Mouse (Mus musculus): ENCODE results near the gene Cdkn2aipnl.

Gene Cdkn2aipnl

GRCm38 (mm10) chr11:51967443-51968401, at the start of gene Cdkn2aipnl:
Gene Cdkn2aipnl, plus strand, starts transcription at chr11:51967661.
- peak; percentile 82 to 91 for DNase-seq (ENCODE audit: low spot score in 2 of 2)

DNA sequence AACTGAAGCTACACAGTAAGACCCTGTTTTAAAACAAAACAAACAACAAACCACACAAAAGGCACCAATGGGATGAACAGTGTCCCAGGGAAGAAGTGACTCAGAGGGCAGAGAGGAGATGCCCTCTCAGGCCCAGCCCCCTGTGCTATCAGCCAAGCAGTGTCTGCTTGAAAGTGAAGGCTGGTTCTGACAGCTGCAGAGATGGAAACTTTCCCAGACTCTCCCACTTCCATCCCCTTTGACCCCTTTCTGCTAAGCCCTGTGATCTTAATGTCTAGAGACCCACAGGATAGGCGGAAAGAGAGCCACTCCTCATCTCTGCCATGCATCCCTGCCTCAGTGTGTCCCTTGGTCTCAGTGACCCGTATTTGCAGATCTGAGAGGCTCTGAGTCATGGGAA, 49.5 kb upstream of the Cdkn2aipnl start:
- DNase-seq (ENCODE audit: low spot score in 2 of 2), result no peak

DNA sequence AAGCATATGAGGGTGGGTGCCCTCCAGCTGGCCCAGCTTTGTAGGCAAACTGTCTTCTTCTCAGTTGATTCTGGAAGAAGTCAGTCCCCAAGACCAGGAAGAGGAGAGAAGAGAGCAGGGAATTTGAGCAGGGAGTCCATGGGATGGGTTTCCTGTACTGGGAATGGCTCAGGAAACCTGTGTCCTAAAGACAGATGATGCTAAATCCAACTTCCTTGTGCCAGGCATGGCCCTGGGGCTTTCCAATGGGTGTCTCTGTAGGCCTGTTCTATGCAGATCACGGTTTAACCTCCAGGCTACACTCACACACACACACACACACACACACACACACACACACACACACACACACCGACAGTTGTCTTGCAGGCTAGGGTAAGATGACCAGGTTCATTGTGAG, 48.9 kb upstream of the Cdkn2aipnl start:
- DNase-seq (ENCODE audit: low spot score in 2 of 2), result no peak

- DNase-seq (ENCODE audit: low spot score in 2 of 2), result no peak
These were observed 45.9 kb upstream of the Cdkn2aipnl start for GRCm38 (mm10) chr11:51921355-51922125.

DNA sequence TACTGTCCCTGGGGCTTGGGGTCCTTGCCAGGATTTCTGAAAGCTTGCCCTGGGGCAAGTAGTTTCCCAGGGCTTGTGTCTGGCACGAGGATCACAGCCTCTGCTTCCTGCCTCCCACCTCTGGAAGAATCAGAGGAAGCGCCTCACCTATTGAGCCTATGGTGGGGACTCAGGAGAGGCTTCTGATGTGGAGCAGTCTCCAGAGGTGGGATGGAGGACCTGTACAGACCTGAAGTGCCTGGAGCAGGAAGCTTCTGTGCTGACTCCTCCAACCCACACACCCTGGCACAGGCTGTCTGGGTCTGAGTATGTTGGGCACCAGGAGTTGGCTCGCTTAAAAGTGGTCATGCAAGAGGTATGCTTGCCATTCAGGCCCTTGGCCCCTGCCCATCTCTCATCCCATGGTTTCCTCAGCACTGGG, 45.0 kb upstream of the Cdkn2aipnl start:
- no peak for DNase-seq (ENCODE audit: low spot score in 2 of 2)

- no peak for DNase-seq (ENCODE audit: low spot score in 2 of 2)
These were observed 41.9 kb upstream of the Cdkn2aipnl start for GRCm38 (mm10) chr11:51925595-51925994.

DNA sequence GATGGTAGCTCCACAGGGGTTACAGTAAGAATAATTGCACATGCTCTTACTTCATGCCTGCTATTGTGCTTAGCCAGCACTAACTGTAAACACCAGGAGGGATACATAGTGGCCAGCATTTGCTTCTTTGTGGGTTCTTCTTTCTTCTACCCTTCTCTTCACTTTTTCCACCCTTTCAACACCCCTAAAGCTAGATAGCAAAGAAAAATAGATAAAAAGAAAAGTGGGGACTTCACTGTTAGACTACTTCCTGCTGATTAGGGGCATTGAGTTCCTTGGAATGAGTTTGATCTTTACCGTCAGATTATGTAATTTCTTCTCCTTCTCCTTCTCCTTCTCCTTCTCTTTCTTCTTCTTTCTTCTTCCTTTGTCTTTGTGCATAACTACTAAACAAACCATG, 41.1 kb upstream of the Cdkn2aipnl start:
- DNase-seq (ENCODE audit: low spot score in 2 of 2), result no peak

GRCm38 (mm10) chr11:51927106-51927505, 40.4 kb upstream of the Cdkn2aipnl start:
- DNase-seq (ENCODE audit: low spot score in 2 of 2), result no peak

- DNase-seq (ENCODE audit: low spot score in 2 of 2), result no peak
These were observed 36.3 kb upstream of the Cdkn2aipnl start for GRCm38 (mm10) chr11:51931138-51931537.

DNA sequence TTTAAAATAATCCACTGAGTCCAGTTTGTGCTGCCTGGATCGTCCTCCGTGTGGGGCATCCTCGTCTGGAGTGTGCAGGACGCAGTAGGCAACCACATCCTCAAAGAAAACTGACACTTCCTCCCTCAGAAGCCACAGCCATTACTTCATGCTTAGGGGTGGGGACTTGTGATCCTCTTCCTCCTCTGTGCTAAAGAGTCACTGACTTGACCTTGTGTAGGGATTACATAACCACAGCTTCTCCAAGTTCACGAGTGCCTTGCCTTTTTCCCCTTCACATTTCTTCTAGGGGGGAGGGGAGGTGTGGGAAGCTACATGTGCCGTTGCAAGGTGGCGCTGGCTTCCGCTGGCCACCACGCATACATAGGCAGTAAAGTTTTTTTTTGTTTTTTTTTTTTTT, 35.7 kb upstream of the Cdkn2aipnl start:
- no peak for DNase-seq (ENCODE audit: low spot score in 2 of 2)

DNA sequence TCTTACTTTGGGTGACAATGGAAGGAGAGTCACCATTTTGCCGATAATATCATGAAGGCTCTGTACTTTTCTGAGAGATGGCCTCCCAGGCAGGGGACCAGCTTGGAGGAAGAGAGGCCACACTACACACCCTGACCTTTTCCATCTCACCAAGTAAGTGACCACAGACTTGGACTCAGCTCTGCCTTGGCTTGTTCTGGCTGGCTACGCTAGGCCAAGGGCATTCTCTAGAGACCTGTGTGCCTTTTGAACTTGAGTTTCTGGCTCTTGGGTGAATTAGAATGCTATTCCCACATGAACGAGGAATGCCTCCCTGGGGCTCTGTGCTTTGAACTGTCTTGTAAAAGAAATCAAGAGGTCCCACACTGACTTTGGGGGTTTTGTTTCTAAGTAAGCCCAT, 33.2 kb upstream of the Cdkn2aipnl start:
- DNase-seq (ENCODE audit: low spot score in 2 of 2), result no peak

DNA sequence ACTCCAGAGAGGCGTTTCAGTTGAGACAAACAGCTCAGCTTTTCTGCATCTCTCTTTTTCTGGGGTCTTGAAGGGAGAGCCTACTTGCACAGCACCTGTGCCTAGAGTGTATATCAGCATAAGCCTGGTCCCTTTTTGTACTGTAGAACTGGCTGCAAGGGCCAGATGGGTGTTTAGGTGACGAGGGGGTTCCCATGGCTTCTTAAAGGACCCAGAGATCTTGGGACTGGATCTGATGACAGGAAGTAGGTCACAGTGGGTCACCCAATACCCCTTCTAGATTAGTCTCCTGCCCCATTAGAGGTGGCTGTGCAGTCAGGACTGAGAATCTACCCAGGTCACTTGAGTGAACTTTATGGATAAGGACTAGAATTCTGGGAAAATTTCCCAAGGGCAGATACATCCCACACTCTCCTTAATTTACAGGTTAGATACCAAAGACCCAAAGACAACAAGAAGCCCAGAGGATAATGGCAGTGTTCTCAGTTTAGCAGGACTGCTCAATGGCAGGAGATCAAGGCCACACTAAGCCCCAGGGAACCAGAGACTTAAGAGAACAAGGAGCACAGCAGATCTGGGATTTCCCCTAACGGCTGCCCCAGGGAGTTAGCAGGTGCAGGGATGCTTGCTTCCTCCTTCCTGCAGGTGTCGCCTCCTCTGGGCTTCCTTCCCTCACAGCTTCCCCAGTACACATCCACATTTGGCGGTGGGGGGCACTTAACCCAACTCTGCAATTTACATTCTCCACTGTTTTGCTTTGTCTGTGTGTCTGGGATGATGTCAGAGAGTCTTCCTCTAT, 31.6 kb upstream of the Cdkn2aipnl start:
- DNase-seq (ENCODE audit: low spot score in 2 of 2), result no peak

DNA sequence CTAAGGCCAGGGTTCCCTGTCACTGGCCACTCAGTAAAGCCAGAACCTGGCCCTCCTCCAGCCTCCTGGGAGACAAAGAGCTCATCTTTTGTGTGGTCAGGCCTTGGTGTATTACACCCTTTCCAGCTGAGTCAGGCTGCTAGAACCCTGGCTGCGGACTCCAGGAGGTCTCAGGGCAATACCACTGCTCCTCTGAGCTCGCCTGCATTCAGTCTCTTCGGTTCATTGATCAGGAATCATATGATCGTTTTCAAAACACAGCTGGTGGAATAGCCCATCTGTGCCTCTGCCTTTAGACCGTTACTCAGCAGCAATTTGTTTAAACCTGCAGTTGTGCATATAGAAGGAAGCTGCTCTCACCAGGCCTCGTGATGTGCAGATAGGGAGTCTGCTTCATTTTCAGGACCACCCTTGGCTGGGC, 30.1 kb upstream of the Cdkn2aipnl start:
- DNase-seq (ENCODE audit: low spot score in 2 of 2), result no peak

DNA sequence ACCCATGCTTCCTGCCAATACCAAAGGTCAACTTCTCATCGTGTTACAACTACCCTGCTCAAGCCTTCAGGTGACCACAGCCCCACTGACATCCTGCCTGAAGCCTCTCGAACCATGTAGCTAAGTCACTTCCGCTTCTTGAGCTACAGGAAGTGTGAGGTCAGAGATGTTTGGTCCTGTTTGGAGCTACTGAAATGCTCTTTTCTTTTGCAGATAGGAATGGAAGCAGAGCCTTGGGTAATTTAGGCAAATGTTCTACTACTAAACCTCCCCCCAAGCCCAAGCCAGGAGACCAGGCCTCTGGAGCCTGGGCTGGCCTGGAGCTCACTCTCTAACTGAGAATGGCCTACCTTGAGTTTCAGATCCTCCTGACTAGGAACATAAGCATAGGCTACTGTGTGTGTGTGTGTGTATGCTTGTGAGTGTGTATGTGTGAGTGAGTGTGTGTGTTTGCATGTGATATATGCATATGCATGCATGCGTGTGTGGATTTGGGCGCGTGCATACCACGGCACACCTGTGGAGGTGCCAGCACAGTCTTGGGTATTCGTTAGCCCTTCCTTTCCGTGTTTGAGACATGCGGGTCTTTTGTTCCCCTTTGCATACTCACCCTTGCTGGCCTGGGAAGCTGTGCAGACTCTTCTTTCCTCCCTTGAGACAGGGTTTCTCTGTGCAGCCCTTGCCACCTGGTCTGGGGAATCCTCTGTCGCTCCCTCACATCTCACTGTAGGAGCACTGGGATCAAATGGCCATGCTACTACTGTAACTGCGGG, 28.5 kb upstream of the Cdkn2aipnl start:
- no peak for DNase-seq (ENCODE audit: low spot score in 2 of 2)

DNA sequence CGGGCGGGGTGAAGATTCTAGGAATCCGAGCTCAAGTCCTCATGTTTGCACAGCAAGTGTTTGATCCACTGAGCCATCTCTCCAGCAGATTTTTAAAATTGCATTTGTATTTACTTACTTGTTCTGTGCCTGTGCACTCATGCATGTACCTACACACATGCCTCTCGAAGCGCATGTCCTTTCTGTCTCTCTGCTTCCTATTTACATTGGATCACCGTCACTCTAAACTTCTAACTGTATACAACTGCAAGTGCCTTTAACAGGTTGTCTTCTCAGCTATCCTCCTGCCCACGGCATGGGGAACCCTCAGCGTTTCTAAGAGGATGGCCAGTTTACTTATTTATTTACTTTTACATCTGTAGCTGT, 27.9 kb upstream of the Cdkn2aipnl start:
- DNase-seq (ENCODE audit: low spot score in 2 of 2), result no peak

DNA sequence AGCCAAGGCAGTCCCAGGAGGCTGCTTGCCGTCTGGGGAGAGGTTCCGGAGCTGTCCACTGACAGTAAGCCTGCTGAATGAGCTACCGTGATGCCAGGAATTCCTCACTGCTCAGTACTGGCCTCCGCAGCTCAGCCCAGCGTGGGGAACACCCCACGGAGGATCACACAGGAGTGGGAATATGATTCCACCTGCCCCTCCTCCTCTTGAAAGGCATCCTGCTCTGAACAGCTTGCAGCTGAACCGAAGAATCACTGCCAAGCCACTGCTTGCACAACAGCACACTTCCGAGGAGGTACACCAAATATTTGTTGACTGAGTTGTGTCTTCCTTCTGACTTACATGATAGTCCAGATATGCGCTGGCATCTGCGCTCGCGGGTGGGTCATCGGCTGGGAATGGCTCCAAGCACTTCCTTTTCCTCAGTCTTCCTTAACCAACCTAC, 26.9 kb upstream of the Cdkn2aipnl start:
- no peak for DNase-seq (ENCODE audit: low spot score in 2 of 2)

- DNase-seq (ENCODE audit: low spot score in 2 of 2), result no peak
These were observed 24.6 kb upstream of the Cdkn2aipnl start for GRCm38 (mm10) chr11:51942602-51943499.

DNA sequence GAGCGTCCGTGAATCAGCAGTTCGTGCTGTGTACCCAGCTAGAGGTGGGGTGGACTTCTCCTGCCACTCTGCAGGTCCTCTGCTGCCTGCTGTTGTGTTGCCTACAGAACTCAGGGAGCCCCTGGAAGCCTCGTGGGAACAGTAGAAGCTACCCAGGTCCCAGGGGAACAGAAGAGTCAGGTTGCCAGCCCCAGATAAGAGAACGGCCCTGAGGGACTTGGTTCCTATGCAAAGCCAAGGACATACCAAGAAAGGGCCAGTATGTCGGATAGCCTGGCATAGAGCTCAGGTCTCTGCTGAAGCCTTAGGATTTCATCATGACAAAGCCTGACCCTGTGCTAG, 24.0 kb upstream of the Cdkn2aipnl start:
- DNase-seq (ENCODE audit: low spot score in 2 of 2), result no peak

- no peak for DNase-seq (ENCODE audit: low spot score in 2 of 2)
These were observed 23.2 kb upstream of the Cdkn2aipnl start for GRCm38 (mm10) chr11:51944239-51944638.

DNA sequence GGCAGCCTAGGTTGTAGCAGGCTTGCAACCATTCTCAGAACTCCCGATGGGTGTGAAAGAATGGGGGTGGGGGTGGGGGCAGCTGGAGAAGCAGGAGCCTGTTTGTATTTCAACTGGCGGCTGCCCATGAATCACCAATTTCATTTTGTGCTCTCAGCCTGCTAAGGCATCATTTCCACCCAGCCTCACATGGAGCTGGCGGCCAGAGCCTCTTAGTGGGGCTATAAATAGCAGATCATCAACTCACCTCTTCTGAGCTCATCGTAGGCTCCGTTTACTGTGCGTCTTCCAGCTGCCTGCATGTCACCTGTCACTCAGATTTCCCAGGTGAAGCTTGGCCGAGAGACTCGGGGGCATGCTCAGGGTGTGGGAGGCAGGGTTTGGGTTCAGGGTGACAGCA, 21.9 kb upstream of the Cdkn2aipnl start:
- peak in 1 of 2 experiments; percentile 17 for DNase-seq (ENCODE audit: low spot score in 2 of 2)

Measured in frontal cortex, postnatal 14 days (tissue).